Mouse (Mus musculus): ENCODE data around the gene Aak1. TPM values are rescaled to one million over a fixed set of nuclear protein-coding genes. Genes with fewer than 3 reads are reported as not detected.

The Aak1 gene
- polyA plus RNA-seq, 1 experiment, result 17.8 TPM

GRCm38 (mm10) chr6:86897520-86897919 is 48.2 kb downstream of the Aak1 start:
- DNase-seq (ENCODE audit: low read depth), result no peak

GRCm38 (mm10) chr6:86899053-86899452 is 49.7 kb downstream of the Aak1 start:
- no peak for DNase-seq (ENCODE audit: low read depth)

GRCm38 (mm10) chr6:86899965-86900364 is 50.6 kb downstream of the Aak1 start:
- no peak for DNase-seq (ENCODE audit: low read depth)

GRCm38 (mm10) chr6:86900546-86900945 is 51.2 kb downstream of the Aak1 start:
- DNase-seq (ENCODE audit: low read depth), result no peak

GRCm38 (mm10) chr6:86905500-86905899 is 56.2 kb downstream of the Aak1 start:
- DNase-seq (ENCODE audit: low read depth), result no peak

GRCm38 (mm10) chr6:86907191-86907590 is 57.9 kb downstream of the Aak1 start:
- DNase-seq (ENCODE audit: low read depth), result no peak

GRCm38 (mm10) chr6:86908561-86909150 is 59.3 kb downstream of the Aak1 start:
- DNase-seq (ENCODE audit: low read depth), result no peak

GRCm38 (mm10) chr6:86909881-86910280 is 60.6 kb downstream of the Aak1 start:
- no peak for DNase-seq (ENCODE audit: low read depth)

- no peak for DNase-seq (ENCODE audit: low read depth)
Measured at GRCm38 (mm10) chr6:86916157-86916820, 67.0 kb downstream of the Aak1 start.

- no peak for DNase-seq (ENCODE audit: low read depth)
Measured at GRCm38 (mm10) chr6:86917231-86917630, 67.9 kb downstream of the Aak1 start.

- no peak for DNase-seq (ENCODE audit: low read depth)
Measured at GRCm38 (mm10) chr6:86918058-86918835, 68.9 kb downstream of the Aak1 start.

GRCm38 (mm10) chr6:86921880-86922279 is 72.6 kb downstream of the Aak1 start:
- no peak for DNase-seq (ENCODE audit: low read depth)

- no peak for DNase-seq (ENCODE audit: low read depth)
Measured at GRCm38 (mm10) chr6:86924746-86925145, 75.4 kb downstream of the Aak1 start.

- no peak for DNase-seq (ENCODE audit: low read depth)
Measured at GRCm38 (mm10) chr6:86934541-86934940, 85.2 kb downstream of the Aak1 start.

- no peak for DNase-seq (ENCODE audit: low read depth)
Measured at GRCm38 (mm10) chr6:86939797-86940196, 90.5 kb downstream of the Aak1 start.

- no peak for DNase-seq (ENCODE audit: low read depth)
Measured at GRCm38 (mm10) chr6:86940966-86941365, 91.6 kb downstream of the Aak1 start.

- no peak for DNase-seq (ENCODE audit: low read depth)
Measured at GRCm38 (mm10) chr6:86947100-86947499, 97.8 kb downstream of the Aak1 start.

GRCm38 (mm10) chr6:86948746-86949145 is 99.4 kb downstream of the Aak1 start:
- DNase-seq (ENCODE audit: low read depth), result no peak

GRCm38 (mm10) chr6:86950141-86950540 is 100.8 kb downstream of the Aak1 start:
- DNase-seq (ENCODE audit: low read depth), result no peak

GRCm38 (mm10) chr6:86950733-86951255 is 101.5 kb downstream of the Aak1 start:
- DNase-seq (ENCODE audit: low read depth), result no peak

GRCm38 (mm10) chr6:86955741-86956140 is 106.4 kb downstream of the Aak1 start:
- DNase-seq (ENCODE audit: low read depth), result no peak

- no peak for DNase-seq (ENCODE audit: low read depth)
Measured at GRCm38 (mm10) chr6:86956206-86956605, 106.9 kb downstream of the Aak1 start.

GRCm38 (mm10) chr6:86959006-86959405 is 109.7 kb downstream of the Aak1 start:
- no peak for DNase-seq (ENCODE audit: low read depth)

Measured in gonadal fat pad, adult 2 months (tissue).